Mouse (Mus musculus) myocyte (in vitro differentiated cells): ENCODE results near the gene Tssc4. TPM values are rescaled to one million over a fixed set of nuclear protein-coding genes. Genes with fewer than 3 reads are reported as not detected.

ENCODE experiments used
- H3K27me3 ChIP-seq: one replicate; pipeline ENCODE4 v1.6.1; 2011; ENCODE audit not compliant: control insufficient read depth, insufficient read depth, insufficient read length
- H3K36me3 ChIP-seq: one replicate; pipeline ENCODE4 v1.6.1; 2011; ENCODE audit not compliant: control insufficient read depth, insufficient read depth
- H3K4me2 ChIP-seq: one replicate; pipeline ENCODE4 v1.6.1; 2011; ENCODE audit warnings: low read depth, control low read depth
- H3K4me3 ChIP-seq: one replicate; pipeline ENCODE4 v1.5.1; 2011; ENCODE audit warnings: mild to moderate bottlenecking, control low read depth, moderate library complexity
- H3K79me2 ChIP-seq: one replicate; pipeline ENCODE4 v1.6.1; 2011; ENCODE audit not compliant: control insufficient read depth, insufficient read depth
- H3ac ChIP-seq: one replicate; pipeline ENCODE4 v1.6.1; 2011; ENCODE audit not compliant: control insufficient read depth, insufficient read length
- CEBPB ChIP-seq: IDR thresholded peaks from 2 replicates; pipeline ENCODE4 v1.6.1; 2011; ENCODE audit warnings: mild to moderate bottlenecking, moderate library complexity; ENCODE audit not compliant: poor library complexity, insufficient read depth, severe bottlenecking
- E2F4 ChIP-seq: IDR thresholded peaks from one replicate; pipeline ENCODE4 v1.6.1; 2011; ENCODE audit warnings: mild to moderate bottlenecking, control low read depth, moderate library complexity; ENCODE audit not compliant: insufficient read depth
- MAX ChIP-seq: IDR thresholded peaks from one replicate; pipeline ENCODE4 v1.6.1; 2011; ENCODE audit warnings: low read depth, mild to moderate bottlenecking, control low read depth
- MYOD1 ChIP-seq, 3 experiments: IDR thresholded peaks; one replicate each; pipeline ENCODE4 v1.6.1; 2011; ENCODE audit warnings: control low read depth in 2 of 3, low read depth in 2 of 3, mild to moderate bottlenecking in 2 of 3, moderate library complexity in 1 of 3; ENCODE audit not compliant: insufficient read length in 2 of 3, control insufficient read depth in 1 of 3
- MYOG ChIP-seq, 3 experiments: IDR thresholded peaks; one replicate each; pipeline ENCODE4 v1.6.1; 2011; ENCODE audit warnings: control low read depth in 2 of 3, low read depth in 2 of 3, mild to moderate bottlenecking in 2 of 3; ENCODE audit not compliant: insufficient read length in 2 of 3, control insufficient read depth in 1 of 3, insufficient read depth in 1 of 3
- POLR2A ChIP-seq: IDR thresholded peaks from one replicate; pipeline ENCODE4 v1.6.1; 2011; ENCODE audit warnings: low read depth, mild to moderate bottlenecking, control low read depth, moderate library complexity; ENCODE audit not compliant: insufficient read length
- POLR2AphosphoS2 ChIP-seq: IDR thresholded peaks from one replicate; pipeline ENCODE4 v1.6.1; 2011; ENCODE audit warnings: low read depth, control low read depth; ENCODE audit not compliant: insufficient read length
- REST ChIP-seq: IDR thresholded peaks from one replicate; pipeline ENCODE4 v1.6.1; 2011; ENCODE audit warnings: mild to moderate bottlenecking, control low read depth, moderate library complexity; ENCODE audit not compliant: insufficient read depth, insufficient read length
- SRF ChIP-seq: IDR thresholded peaks from one replicate; pipeline ENCODE4 v1.6.1; 2011; ENCODE audit warnings: low read depth; ENCODE audit not compliant: control insufficient read depth, insufficient read length
- TCF12 ChIP-seq: IDR thresholded peaks from one replicate; pipeline ENCODE4 v1.6.1; 2011; ENCODE audit warnings: mild to moderate bottlenecking, control low read depth; ENCODE audit not compliant: poor library complexity, insufficient read depth, severe bottlenecking
- TCF3 ChIP-seq: IDR thresholded peaks from one replicate; pipeline ENCODE4 v1.6.1; 2011; ENCODE audit warnings: low read depth, control low read depth; ENCODE audit not compliant: insufficient read length
- USF1 ChIP-seq: IDR thresholded peaks from one replicate; pipeline ENCODE4 v1.6.1; 2011; ENCODE audit warnings: low read depth, mild to moderate bottlenecking, control low read depth, moderate library complexity
- polyA plus RNA-seq: library from polyadenylated mRNA; unstranded; fragments of >200 nt; fragmentation: generic; extraction: Trizol; gene quantifications from one replicate; pipeline ENCODE4 v1.2.1, GENCODE M21; 2012; ENCODE audit warnings: missing spikeins

Tssc4 gene
- polyA plus RNA-seq, 1 experiment, result 78.6 TPM

GRCm38 (mm10) chr7:143034112-143034511 is 34.9 kb upstream of the Tssc4 start:
- TF ChIP-seq MYOD1 (IDR thresholded peaks at IDR 0.05; ENCODE audit: control insufficient read depth in 1 of 3, insufficient read length in 2 of 3, low read depth in 2 of 3) (no peak), CEBPB (no peak)
- no peaks in the 10 kb centered on the region for H3K79me2 ChIP-seq
- no peak overlapping the region for H3ac ChIP-seq
- H3K4me2 ChIP-seq, result no peak overlapping the region
- no peak overlapping the region for H3K4me3 ChIP-seq
- H3K27me3 ChIP-seq, result no peaks in the 10 kb centered on the region
- no peaks in the 10 kb centered on the region for H3K36me3 ChIP-seq

GRCm38 (mm10) chr7:143034519-143035450 is 34.3 kb upstream of the Tssc4 start:
- no peak overlapping the region for H3ac ChIP-seq
- no peaks in the 10 kb centered on the region for H3K79me2 ChIP-seq
- H3K4me2 ChIP-seq, result no peak overlapping the region
- H3K4me3 ChIP-seq, result no peak overlapping the region
- TF ChIP-seq MYOD1 (IDR thresholded peaks at IDR 0.05; ENCODE audit: control insufficient read depth in 1 of 3, insufficient read length in 2 of 3, low read depth in 2 of 3) (no peak), CEBPB (no peak), E2F4 (no peak), REST (no peak), MAX (no peak), TCF12 (no peak), TCF3 (no peak), USF1 (no peak), POLR2AphosphoS2 (no peak), POLR2A (no peak), SRF (no peak), MYOG (IDR thresholded peaks at IDR 0.05; ENCODE audit: control insufficient read depth in 1 of 3, insufficient read depth in 1 of 3, insufficient read length in 2 of 3, low read depth in 2 of 3) (no peak)
- H3K27me3 ChIP-seq, result no peaks in the 10 kb centered on the region
- H3K36me3 ChIP-seq, result no peaks in the 10 kb centered on the region

GRCm38 (mm10) chr7:143036787-143037186 is 32.3 kb upstream of the Tssc4 start:
- no peaks in the 10 kb centered on the region for H3K27me3 ChIP-seq
- TF ChIP-seq MAX (no peak), MYOD1 (IDR thresholded peaks at IDR 0.05; ENCODE audit: control insufficient read depth in 1 of 3, insufficient read length in 2 of 3, low read depth in 2 of 3) (no peak), REST (no peak), SRF (no peak), E2F4 (no peak), CEBPB (no peak), POLR2AphosphoS2 (no peak), TCF12 (no peak)
- no peak overlapping the region for H3ac ChIP-seq

GRCm38 (mm10) chr7:143037306-143037705 is 31.7 kb upstream of the Tssc4 start:
- no peak overlapping the region for H3K4me2 ChIP-seq
- H3ac ChIP-seq, result no peak overlapping the region

More at GRCm38 (mm10) chr7:143036787-143037186, 32.3 kb upstream of the Tssc4 start:
- H3K4me2 ChIP-seq, result no peak overlapping the region
- H3K79me2 ChIP-seq, result no peaks in the 10 kb centered on the region
- no peaks in the 10 kb centered on the region for H3K36me3 ChIP-seq
- H3K4me3 ChIP-seq, result no peak overlapping the region

GRCm38 (mm10) chr7:143038174-143038931 is 30.7 kb upstream of the Tssc4 start:
- Histone ChIP-seq H3ac (no peak overlapping the region), H3K4me3 (no peak overlapping the region), H3K36me3 (no peaks in the 10 kb centered on the region), H3K27me3 (no peaks in the 10 kb centered on the region), H3K4me2 (no peak overlapping the region), H3K79me2 (no peaks in the 10 kb centered on the region)
- TF ChIP-seq TCF12 (no peak), POLR2AphosphoS2 (no peak), E2F4 (no peak), TCF3 (no peak), CEBPB (no peak), USF1 (no peak), SRF (no peak), MAX (no peak), POLR2A (no peak), MYOD1 (IDR thresholded peaks at IDR 0.05; ENCODE audit: control insufficient read depth in 1 of 3, insufficient read length in 2 of 3, low read depth in 2 of 3) (no peak), MYOG (IDR thresholded peaks at IDR 0.05; ENCODE audit: control insufficient read depth in 1 of 3, insufficient read depth in 1 of 3, insufficient read length in 2 of 3, low read depth in 2 of 3) (no peak), REST (no peak)

More at GRCm38 (mm10) chr7:143037306-143037705, 31.7 kb upstream of the Tssc4 start:
- H3K27me3 ChIP-seq, result no peaks in the 10 kb centered on the region
- no peaks in the 10 kb centered on the region for H3K36me3 ChIP-seq
- no peak for TF ChIP-seq CEBPB
- TF ChIP-seq TCF3, result no peak
- no peak for TF ChIP-seq POLR2A
- no peak for TF ChIP-seq SRF
- TF ChIP-seq REST, result no peak
- no peak for TF ChIP-seq TCF12
- TF ChIP-seq E2F4, result no peak
- TF ChIP-seq MYOD1 (IDR thresholded peaks at IDR 0.05; ENCODE audit: control insufficient read depth in 1 of 3, insufficient read length in 2 of 3, low read depth in 2 of 3), result no peak
- TF ChIP-seq MAX, result no peak
- H3K4me3 ChIP-seq, result no peak overlapping the region
- H3K79me2 ChIP-seq, result no peaks in the 10 kb centered on the region
